Mouse (Mus musculus): ENCODE measurements around the gene Gpr157.

The Gpr157 gene

DNA sequence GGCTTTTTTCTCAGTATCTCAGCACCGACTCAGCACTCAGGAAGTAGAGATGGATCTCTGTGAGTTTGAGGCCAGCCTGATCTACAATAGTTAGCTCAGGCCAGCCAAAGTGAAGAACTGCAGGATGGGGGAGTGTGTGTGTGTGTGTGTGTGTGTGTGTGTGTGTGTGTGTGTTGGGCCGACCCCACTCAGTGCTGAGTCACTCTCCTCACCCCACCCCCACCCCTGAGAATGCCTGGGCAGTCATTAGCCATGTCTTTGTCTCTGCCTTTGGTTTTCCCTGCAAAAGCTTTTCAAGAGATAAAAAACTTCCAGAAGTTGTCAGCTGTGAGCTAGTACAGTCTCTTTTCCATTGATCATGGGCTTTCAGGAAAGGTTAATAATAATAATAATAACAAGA is 43.5 kb downstream of the Gpr157 start:
- in situ Hi-C loops (cut with MboI; ENCODE audit: low pct_unique_long_range_greater_than_20kb in 1 of 2, low sequenced_read_pairs in 2 of 2, unreplicated experiment in 1 of 2), result no loop called here

DNA sequence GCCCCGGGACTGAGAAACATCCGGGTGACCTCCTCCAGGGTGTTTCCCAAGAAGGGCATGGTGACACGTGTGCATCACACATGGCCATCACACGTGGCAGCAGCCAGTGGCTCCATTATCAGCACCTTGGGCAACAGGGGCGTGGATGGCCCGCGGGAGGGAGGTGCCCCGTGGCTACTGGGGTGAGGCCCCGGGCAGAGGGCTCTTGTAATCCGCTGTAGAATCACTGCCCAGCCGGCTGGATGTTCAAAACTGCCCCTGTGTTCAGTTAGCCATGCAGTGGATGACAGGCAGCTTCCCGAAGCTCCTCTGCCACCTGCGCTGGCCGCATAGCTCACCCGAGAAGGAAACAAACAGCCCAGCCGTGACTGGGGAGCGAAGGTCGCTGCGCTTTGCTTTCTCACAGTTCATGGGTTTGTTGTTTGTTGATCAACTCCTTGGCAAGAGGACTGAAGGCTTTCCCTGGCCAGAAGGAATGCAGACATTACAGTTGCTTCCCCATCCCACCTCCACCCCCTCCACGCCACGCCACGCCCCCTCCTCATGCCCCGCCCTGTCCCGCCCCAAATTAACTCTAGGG is 45.6 kb downstream of the Gpr157 start:
- in situ Hi-C loops (cut with MboI; ENCODE audit: low pct_unique_long_range_greater_than_20kb in 1 of 2, low sequenced_read_pairs in 2 of 2, unreplicated experiment in 1 of 2), result no loop called here

DNA sequence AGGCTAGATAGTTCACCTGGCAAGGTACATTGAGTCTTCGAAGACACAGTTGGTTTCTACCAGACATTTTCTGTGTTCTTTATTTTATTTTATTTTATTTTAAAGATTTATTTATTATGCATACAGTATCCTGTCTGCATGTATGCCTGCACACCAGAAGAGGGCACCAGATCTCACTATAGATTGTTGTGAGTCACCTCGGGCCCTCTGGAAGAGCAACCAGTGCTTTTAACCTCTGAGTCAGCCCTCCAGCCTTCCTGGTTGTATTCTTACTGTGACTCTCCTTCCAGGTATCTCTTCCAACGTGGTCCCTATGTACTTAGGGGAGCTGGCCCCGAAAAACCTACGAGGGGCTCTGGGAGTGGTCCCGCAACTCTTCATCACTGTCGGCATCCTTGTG is 48.1 kb downstream of the Gpr157 start:
- in situ Hi-C loops (cut with MboI; ENCODE audit: low pct_unique_long_range_greater_than_20kb in 1 of 2, low sequenced_read_pairs in 2 of 2, unreplicated experiment in 1 of 2), result no loop called here

DNA sequence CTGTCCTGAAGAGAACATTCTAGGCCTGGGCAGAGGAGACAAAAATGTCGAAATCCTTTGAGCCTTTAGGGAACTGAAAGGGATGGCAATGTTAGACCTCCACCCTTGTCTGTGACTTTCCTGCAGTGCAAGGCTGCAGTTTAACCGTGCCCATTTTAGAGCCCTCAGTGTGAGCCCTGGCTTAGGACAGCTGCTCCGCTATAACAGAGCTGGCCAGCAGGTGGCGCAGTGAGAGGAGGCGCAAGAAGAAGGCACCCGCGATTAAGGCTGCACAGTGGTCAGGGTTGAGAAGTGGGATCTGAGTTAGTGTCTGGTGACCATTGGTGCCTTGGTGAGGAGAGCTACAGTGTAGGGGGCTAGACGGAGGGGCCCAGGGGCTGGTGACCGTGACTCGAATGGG is 49.5 kb downstream of the Gpr157 start:
- in situ Hi-C loops (cut with MboI; ENCODE audit: low pct_unique_long_range_greater_than_20kb in 1 of 2, low sequenced_read_pairs in 2 of 2, unreplicated experiment in 1 of 2), result no loop called here

DNA sequence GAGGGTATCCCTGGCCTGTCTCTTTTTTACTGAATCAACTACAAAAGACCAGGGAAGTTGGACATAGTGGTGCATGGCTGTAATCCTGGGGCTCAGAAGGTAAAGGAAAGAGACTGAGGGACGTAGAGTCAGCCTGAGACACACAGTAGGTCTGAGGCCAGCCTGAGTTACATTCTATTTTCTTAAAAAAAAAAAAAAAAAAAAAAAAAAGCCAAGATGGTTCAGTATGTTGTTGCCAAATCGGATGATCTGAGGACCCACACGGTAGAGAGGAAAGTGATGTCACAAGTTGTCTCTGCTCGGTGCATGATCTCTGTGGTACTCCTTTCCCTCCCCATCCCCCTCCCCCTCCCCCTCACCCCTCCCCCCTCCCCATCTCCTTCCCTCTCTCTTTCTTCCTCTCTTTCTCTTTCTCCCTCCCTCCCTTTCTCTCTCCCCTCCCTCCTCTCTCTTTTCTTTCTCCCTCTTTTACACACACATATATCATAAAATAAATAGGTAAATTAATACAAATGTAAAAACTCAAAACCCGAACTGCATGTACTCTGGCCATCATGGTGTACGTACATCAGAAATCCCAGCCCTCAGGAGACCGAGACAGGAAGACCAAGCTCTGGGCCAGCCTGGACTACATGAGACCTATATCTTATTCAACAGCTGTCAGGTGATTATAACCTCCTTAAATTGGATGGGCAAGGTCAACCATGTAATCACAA is 50.4 kb downstream of the Gpr157 start:
- in situ Hi-C loops (cut with MboI; ENCODE audit: low pct_unique_long_range_greater_than_20kb in 1 of 2, low sequenced_read_pairs in 2 of 2, unreplicated experiment in 1 of 2), result no loop called here

DNA sequence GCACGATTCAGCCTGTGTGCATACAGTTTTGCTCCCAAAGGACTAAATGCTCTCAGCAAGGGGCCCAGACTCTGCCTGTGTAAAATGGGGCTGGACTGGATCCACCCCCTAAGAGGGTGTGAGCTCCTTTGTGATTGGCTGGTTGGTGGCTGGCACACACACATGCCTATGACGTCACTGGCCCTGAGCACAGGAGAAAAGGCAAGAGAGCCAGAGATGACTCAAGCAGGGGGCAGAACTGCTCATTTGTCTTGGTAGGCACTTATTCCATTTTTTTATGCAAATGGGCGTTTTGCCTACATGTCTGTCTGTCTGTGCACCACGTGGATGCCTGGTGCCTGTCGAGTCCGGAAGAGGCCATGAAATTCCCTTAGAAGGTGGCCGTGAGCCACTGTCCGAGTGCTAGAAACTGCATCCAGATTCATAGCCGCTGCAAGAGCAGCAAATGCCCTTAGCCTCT is 50.9 kb downstream of the Gpr157 start:
- in situ Hi-C loops (cut with MboI; ENCODE audit: low pct_unique_long_range_greater_than_20kb in 1 of 2, low sequenced_read_pairs in 2 of 2, unreplicated experiment in 1 of 2), result no loop called here

DNA sequence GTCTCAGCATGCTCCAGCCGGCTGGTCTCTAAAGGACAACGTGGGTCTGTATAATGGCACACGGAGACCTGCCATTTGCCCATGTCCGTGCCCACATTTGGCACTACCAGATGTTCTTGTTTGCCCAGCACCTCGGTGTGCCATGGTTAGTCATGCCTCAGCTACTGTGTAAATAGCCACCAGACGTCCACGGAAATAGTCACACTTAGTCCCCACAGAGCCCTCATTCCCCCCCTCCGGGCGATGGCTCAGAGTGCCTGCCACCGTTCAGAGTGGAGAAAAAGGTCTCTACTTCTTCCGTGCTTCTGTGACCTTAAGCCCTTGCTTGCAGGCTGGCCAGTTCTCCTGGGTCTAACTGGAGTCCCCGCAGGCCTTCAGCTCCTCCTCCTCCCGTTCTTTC is 51.9 kb downstream of the Gpr157 start:
- in situ Hi-C loops (cut with MboI; ENCODE audit: low pct_unique_long_range_greater_than_20kb in 1 of 2, low sequenced_read_pairs in 2 of 2, unreplicated experiment in 1 of 2), result no loop called here

DNA sequence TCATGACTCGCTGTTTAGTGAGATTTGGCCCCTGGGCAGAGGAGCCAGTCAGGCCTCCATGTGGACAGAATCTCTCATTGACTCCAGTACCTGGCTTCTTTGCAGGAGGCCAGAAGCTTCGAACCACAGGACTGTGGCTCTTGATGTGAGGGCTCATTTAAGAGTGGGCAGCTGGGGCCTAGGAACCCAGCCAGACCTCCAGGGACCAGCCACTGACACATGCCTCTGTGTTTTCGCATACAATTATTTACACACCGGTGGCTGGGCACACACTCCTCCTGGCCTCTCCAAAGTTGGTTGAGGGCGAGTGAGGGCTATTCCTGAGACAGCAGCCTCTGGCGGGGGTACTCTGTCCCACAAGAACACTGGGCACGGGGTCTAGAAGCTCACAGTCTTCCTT is 53.2 kb downstream of the Gpr157 start:
- in situ Hi-C loops (cut with MboI; ENCODE audit: low pct_unique_long_range_greater_than_20kb in 1 of 2, low sequenced_read_pairs in 2 of 2, unreplicated experiment in 1 of 2), result no loop called here

DNA sequence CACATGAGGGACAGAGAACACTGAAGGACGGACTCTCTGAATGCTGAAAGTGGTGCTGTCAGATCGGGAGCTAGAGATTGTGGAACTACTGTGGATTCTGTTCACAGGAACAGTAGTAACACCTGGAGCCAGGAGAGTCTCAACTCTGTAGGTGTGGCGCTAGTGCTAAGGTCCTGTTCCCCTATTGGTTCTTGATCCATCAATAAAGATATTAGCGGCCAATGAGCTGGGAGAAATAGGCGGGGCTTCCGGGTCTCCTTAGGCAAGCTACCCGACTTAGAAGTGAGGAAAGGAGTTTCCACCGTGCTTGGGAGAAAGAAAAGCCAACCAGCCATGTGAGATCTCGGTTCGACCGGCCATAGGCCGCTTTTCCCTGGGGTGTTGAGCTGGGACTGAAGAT is 57.1 kb downstream of the Gpr157 start:
- in situ Hi-C loops (cut with MboI; ENCODE audit: low pct_unique_long_range_greater_than_20kb in 1 of 2, low sequenced_read_pairs in 2 of 2, unreplicated experiment in 1 of 2), result no loop called here

DNA sequence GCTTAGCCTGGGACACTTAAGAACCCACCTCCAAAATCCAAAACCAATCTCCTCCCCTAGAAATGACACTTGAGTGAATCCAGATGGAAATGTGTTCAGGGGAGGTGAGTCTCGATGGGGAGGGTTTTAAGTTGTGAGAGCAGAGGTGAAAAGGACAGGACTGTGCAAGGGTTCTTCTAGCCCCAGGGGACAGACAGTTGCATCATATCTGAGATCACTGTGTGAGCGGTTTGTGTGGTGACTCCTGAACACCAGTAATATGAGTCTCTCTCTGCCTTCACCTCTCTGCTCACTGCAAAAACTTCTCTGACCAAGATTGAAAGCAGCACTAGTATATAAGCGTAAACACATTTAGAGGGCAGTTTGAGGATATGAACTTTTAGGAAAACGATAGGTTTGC is 59.1 kb downstream of the Gpr157 start:
- in situ Hi-C loops (cut with MboI; ENCODE audit: low pct_unique_long_range_greater_than_20kb in 1 of 2, low sequenced_read_pairs in 2 of 2, unreplicated experiment in 1 of 2), result no loop called here

DNA sequence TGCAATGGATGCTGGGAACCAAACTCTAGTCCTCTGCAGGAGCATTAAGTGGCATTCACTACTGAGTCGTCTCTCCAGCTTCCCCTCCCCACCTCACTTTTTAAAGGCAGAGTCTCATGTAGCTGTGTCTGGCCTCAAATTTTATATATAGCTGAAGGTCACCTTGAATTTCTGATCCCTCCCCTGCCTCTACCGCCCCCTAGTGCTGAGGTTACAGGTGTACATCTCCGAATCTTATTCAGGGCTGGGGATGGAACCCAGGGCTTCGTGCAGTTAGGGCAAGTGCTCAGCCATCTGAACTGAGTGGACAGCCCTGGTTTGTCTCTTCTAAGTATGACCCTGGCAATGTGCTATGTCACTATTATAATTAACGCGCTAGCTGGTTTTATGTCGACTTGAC is 63.9 kb downstream of the Gpr157 start:
- in situ Hi-C loops (cut with MboI; ENCODE audit: low pct_unique_long_range_greater_than_20kb in 1 of 2, low sequenced_read_pairs in 2 of 2, unreplicated experiment in 1 of 2), result no loop called here

DNA sequence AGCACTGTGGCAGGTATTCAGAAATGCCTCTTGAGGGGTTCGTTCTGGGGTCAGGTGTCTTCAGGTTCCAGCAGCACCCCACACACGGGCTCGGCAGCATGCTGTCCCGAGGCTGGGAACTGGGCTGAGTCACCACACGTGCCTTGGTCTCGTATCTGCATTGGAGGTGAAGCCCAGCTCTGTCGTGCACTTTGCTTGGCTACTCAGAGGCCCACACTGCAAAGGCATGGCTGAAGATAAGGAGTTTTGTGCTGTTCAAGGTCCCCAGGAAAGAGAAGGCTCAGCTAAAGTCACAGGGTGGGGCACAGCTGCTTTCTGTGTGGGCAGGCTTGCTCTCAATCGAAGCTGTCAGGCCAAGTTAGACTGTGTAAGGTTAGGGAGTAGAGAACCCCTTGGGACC is 65.3 kb downstream of the Gpr157 start:
- in situ Hi-C loops (cut with MboI; ENCODE audit: low pct_unique_long_range_greater_than_20kb in 1 of 2, low sequenced_read_pairs in 2 of 2, unreplicated experiment in 1 of 2), result no loop called here

DNA sequence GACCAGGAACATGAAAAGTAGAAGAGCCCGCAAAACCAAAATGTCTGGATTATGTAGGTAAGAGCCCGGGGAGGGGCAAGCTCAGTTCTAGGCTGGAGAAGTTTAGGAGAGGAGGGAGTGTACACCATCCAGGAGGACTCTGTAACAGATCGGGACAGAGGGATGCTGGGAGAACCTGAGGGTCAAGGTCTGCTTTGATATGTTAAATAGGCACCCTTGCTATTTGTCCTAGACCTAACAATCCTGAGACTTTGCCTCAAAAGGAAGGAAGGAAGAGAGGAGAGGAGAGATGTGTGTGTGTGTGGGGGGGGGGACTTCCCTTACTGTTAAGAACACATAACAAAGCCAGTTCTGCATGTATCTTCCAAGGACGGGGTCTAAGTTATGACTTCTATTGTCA is 68.1 kb downstream of the Gpr157 start:
- in situ Hi-C loops (cut with MboI; ENCODE audit: low pct_unique_long_range_greater_than_20kb in 1 of 2, low sequenced_read_pairs in 2 of 2, unreplicated experiment in 1 of 2), result no loop called here
